Mouse (Mus musculus) liver, embryonic 14.5 days (tissue): ENCODE measurements around the gene Kbtbd6. TPM values are rescaled to one million over a fixed set of nuclear protein-coding genes. Genes with fewer than 3 reads are reported as not detected.
A peak's percentile ranks its signal among the peaks of the same experiment; 100 is the strongest.

Experiments
- ATAC-seq: fragments of 200-750 bp; cut with Nextera tagmentation; 2 replicates; pipeline ENCODE4 v1.8.0; 2017; ENCODE audit warnings: moderate number of reproducible peaks, mild to moderate bottlenecking, moderate library complexity; ENCODE audit not compliant: insufficient read depth
- DNase-seq, 3 experiments: peaks; one replicate each; pipeline ENCODE4 v3.0.0-alpha.2; 2012 to 2013; ENCODE audit warnings: low read depth in 3 of 3, low spot score in 3 of 3
- H3K27ac ChIP-seq: fragments of 300-500 bp; sonication (generic); 2 replicates; pipeline ENCODE4 v1.5.1; 2014; ENCODE audit warnings: moderate library complexity, mild to moderate bottlenecking, control low read depth, inconsistent platforms
- H3K27me3 ChIP-seq: fragments of 300-500 bp; sonication (generic); 2 replicates; pipeline ENCODE4 v1.6.1; 2014; ENCODE audit warnings: mild to moderate bottlenecking, low read length, moderate library complexity; ENCODE audit not compliant: control insufficient read depth, insufficient read depth
- H3K36me3 ChIP-seq: fragments of 300-500 bp; sonication (generic); replicated peaks from 2 replicates; pipeline ENCODE4 v1.6.1; 2014; ENCODE audit warnings: low read depth; ENCODE audit not compliant: control insufficient read depth, insufficient read depth
- H3K4me1 ChIP-seq, 2 experiments: fragments of 200-500 bp in 1 of 2; fragments of 300-500 bp in 1 of 2; sonication (generic) in 1 of 2; replicated peaks; 2 replicates each; pipeline ENCODE4 v1.6.1; 2012 to 2014; ENCODE audit warnings: antibody characterized with exemption in 1 of 2, inconsistent platforms in 1 of 2, low read length in 1 of 2; ENCODE audit not compliant: control insufficient read depth in 2 of 2, insufficient read depth in 2 of 2
- H3K4me2 ChIP-seq: fragments of 300-500 bp; sonication (generic); 2 replicates; pipeline ENCODE4 v1.6.1; 2014; ENCODE audit warnings: low read depth, mild to moderate bottlenecking, control low read depth, moderate library complexity
- H3K4me3 ChIP-seq, 2 experiments: fragments of 200-500 bp in 1 of 2; fragments of 300-500 bp in 1 of 2; sonication (generic) in 1 of 2; 2 replicates each; pipeline ENCODE4 v1.5.1; 2012 to 2014; ENCODE audit warnings: low read depth in 2 of 2, low read length in 2 of 2, mild to moderate bottlenecking in 2 of 2, control low read depth in 1 of 2, inconsistent platforms in 1 of 2, moderate library complexity in 1 of 2; ENCODE audit not compliant: insufficient read depth in 1 of 2
- H3K9ac ChIP-seq: fragments of 300-500 bp; sonication (generic); replicated peaks from 2 replicates; pipeline ENCODE4 v1.6.1; 2014; ENCODE audit warnings: mild to moderate bottlenecking, control low read depth, moderate library complexity
- H3K9me3 ChIP-seq: fragments of 300-500 bp; sonication (generic); 2 replicates; pipeline ENCODE4 v1.6.1; 2016; ENCODE audit warnings: low read length, mixed read lengths; ENCODE audit not compliant: control insufficient read depth
- CTCF ChIP-seq: IDR thresholded peaks from 2 replicates; pipeline ENCODE4 v1.5.1; 2016; ENCODE audit warnings: antibody characterized with exemption, low read depth, control low read depth
- EP300 ChIP-seq: IDR thresholded peaks from 2 replicates; pipeline ENCODE4 v1.6.1; 2016; ENCODE audit warnings: antibody characterized with exemption, low read depth
- WGBS: fragments of 180-500 bp; shearing (Covaris S2); extraction: QIAGEN DNeasy Blood & Tissue Kit; methylation state at CpG from one replicate; pipeline ENCODE4 v1.1.7; 2014; ENCODE audit not compliant: insufficient replicate concordance; 5-methylcytosine and 5-hydroxymethylcytosine counted together
- polyA plus RNA-seq, 2 experiments: library from polyadenylated mRNA; depleted of rRNA in 1 of 2; stranded (reverse) in 1 of 2; unstranded in 1 of 2; fragments of >200 nt; fragmentation: Nextera tagmentation in 1 of 2; extraction: Ambion mirVana in 1 of 2; gene quantifications; 2 replicates each; pipeline versions ENCODE4 v1.2.1 to v1.2.3; 2012 to 2014

The Kbtbd6 gene
- polyA plus RNA-seq, 2 experiments, result 2.1 to 3.1 TPM

DNA sequence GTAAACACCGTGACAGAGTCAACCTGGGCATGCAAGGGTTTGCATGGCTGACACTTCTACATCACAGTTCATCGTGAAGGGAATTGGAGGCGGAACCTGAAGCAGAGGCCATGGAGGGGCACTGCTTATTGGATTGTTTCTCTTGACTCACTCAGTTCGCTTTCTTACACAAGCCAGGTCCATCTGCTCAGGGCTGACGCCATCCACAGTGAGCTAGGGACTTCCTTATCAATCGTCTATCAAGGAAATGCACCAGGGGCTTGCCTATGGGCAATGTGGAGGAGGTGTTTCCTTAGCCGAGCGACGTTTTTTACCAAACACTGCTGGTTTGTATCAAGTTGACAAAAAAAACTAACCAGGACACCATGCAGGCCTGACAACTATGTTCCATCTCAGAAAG is 47.7 kb downstream of the Kbtbd6 start:
- H3K4me3 ChIP-seq, result no peak overlapping the region
- H3K9ac ChIP-seq, result no peak overlapping the region
- H3K27ac ChIP-seq, result peak overlapping the region; percentile 41
- no peaks in the 10 kb centered on the region for H3K27me3 ChIP-seq
- H3K4me2 ChIP-seq, result no peak overlapping the region; the same call in 1 of the 2 replicates
- H3K9me3 ChIP-seq, result no peaks in the 10 kb centered on the region
- H3K36me3 ChIP-seq, result no peaks in the 10 kb centered on the region
- no peak for DNase-seq
- H3K4me1 ChIP-seq, result peaks cover 35 to 37% of the 10 kb centered on the region in 2 experiments
- 26% methylated on average over 9 of the region's 9 CpGs for WGBS
- no peak for TF ChIP-seq EP300
- TF ChIP-seq CTCF, result no peak
- ATAC-seq, result no peak

- peak overlapping the region; percentile 13; the same call in 1 of the 2 replicates for H3K27ac ChIP-seq
- H3K9ac ChIP-seq, result no peak overlapping the region
- TF ChIP-seq EP300 (0 out of 2 replicates have a peak, but pooled peaks have one; percentile 32), CTCF (no peak)
- no peaks in the 10 kb centered on the region for H3K36me3 ChIP-seq
- peaks cover 37 to 46% of the 10 kb centered on the region in 2 experiments for H3K4me1 ChIP-seq
- WGBS, result 24% methylated on average over 4 of the region's 4 CpGs
- peak overlapping the region; percentile 13; the same call in 1 of the 2 replicates for H3K4me2 ChIP-seq
- no peaks in the 10 kb centered on the region for H3K9me3 ChIP-seq
- ATAC-seq (peak; percentile 25; the same call in 1 of the 2 replicates), DNase-seq (no peak)
- no peak overlapping the region for H3K4me3 ChIP-seq
- no peaks in the 10 kb centered on the region for H3K27me3 ChIP-seq
Observed at GRCm38 (mm10) chr14:79500756-79501155, 49.1 kb downstream of the Kbtbd6 start.

DNA sequence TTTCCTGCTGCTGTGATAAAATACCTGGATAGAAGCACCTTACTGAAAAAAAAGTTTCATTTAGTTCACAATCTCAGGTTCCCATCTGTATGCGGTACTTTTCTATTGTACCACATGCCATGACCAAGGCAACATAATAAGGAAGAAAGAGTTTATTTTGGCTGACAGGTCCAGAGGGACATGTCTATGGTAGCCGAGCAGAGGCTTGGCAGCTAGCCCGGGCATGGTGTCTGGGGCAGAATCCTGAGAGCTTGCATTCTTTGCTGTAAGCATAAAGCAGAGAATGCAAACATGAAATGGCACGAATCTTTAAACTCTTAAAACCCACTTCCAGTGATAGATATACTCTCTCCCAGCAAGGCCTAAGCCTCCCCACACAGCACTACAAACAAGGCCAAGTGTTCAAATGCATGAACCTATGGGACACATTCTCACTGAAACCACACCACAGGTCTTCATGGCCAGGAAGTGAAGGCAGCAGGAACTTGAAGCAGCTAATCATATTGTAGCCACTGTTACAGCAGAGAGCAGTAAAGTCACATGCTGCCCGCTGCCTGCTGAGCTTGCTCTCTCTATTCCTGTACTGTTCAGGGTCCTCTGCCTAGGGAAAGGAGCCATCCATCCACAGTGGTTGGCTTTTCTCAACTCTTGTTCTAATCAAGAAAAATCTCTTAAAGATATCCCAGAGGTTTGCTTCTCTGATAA is 51.9 kb downstream of the Kbtbd6 start:
- H3K9me3 ChIP-seq, result no peaks in the 10 kb centered on the region
- no peak overlapping the region for H3K4me2 ChIP-seq
- 69% methylated on average over 5 of the region's 5 CpGs for WGBS
- H3K4me3 ChIP-seq, result no peak overlapping the region
- H3K4me1 ChIP-seq, result peaks cover 50 to 61% of the 10 kb centered on the region in 2 experiments
- 0 out of 2 replicates have a peak, but pooled peaks have one; percentile 4 for TF ChIP-seq CTCF
- TF ChIP-seq EP300, result no peak
- peak overlapping the region; percentile 17; the same call in 1 of the 2 replicates for H3K27ac ChIP-seq
- no peak for ATAC-seq
- no peak for DNase-seq
- H3K36me3 ChIP-seq, result no peaks in the 10 kb centered on the region
- H3K9ac ChIP-seq, result no peak overlapping the region
- H3K27me3 ChIP-seq, result no peaks in the 10 kb centered on the region

Other genes starting within 250 kb of the Kbtbd6 start
- not detected in 2 replicates for gene Zfp957, start 204.5 kb upstream of the Kbtbd6 start, polyA plus RNA-seq (2012; rRNA removed)
- not detected in 2 replicates for gene Zfp957, start 204.5 kb upstream of the Kbtbd6 start, polyA plus RNA-seq (2014; fragmentation: Nextera tagmentation; extraction: Ambion mirVana)
- gene Rgcc, start 150.2 kb upstream of the Kbtbd6 start, polyA plus RNA-seq (2012; rRNA removed), result 226 and 293 TPM in 2 replicates
- 357 and 375 TPM in 2 replicates for gene Rgcc, start 150.2 kb upstream of the Kbtbd6 start, polyA plus RNA-seq (2014; fragmentation: Nextera tagmentation; extraction: Ambion mirVana)
- gene Naa16, start 61.1 kb upstream of the Kbtbd6 start, polyA plus RNA-seq (2012; rRNA removed), result 4.6 and 9.1 TPM in 2 replicates
- gene Naa16, start 61.1 kb upstream of the Kbtbd6 start, polyA plus RNA-seq (2014; fragmentation: Nextera tagmentation; extraction: Ambion mirVana), result 24.2 and 26.7 TPM in 2 replicates
- gene Mtrf1, start 54.1 kb upstream of the Kbtbd6 start, polyA plus RNA-seq (2012; rRNA removed), result 1.2 and 2.7 TPM in 2 replicates
- gene Mtrf1, start 54.1 kb upstream of the Kbtbd6 start, polyA plus RNA-seq (2014; fragmentation: Nextera tagmentation; extraction: Ambion mirVana), result 4.1 and 5.0 TPM in 2 replicates
- gene Kbtbd7, start 25.3 kb upstream of the Kbtbd6 start, polyA plus RNA-seq (2012; rRNA removed), result 1.8 and 2.2 TPM in 2 replicates
- gene Kbtbd7, start 25.3 kb upstream of the Kbtbd6 start, polyA plus RNA-seq (2014; fragmentation: Nextera tagmentation; extraction: Ambion mirVana), result 3.9 and 4.3 TPM in 2 replicates
- 6.0 and 9.3 TPM in 2 replicates for gene Elf1, start 29.4 kb downstream of the Kbtbd6 start, polyA plus RNA-seq (2012; rRNA removed)
- gene Elf1, start 29.4 kb downstream of the Kbtbd6 start, polyA plus RNA-seq (2014; fragmentation: Nextera tagmentation; extraction: Ambion mirVana), result 8.7 and 9.9 TPM in 2 replicates
- 3.1 and 6.2 TPM in 2 replicates for gene Wbp4, start 29.7 kb downstream of the Kbtbd6 start, polyA plus RNA-seq (2012; rRNA removed)
- gene Wbp4, start 29.7 kb downstream of the Kbtbd6 start, polyA plus RNA-seq (2014; fragmentation: Nextera tagmentation; extraction: Ambion mirVana), result 14.2 and 16.8 TPM in 2 replicates
- gene Sugt1, start 135.9 kb downstream of the Kbtbd6 start, polyA plus RNA-seq (2012; rRNA removed), result 3.0 and 15.2 TPM in 2 replicates
- gene Sugt1, start 135.9 kb downstream of the Kbtbd6 start, polyA plus RNA-seq (2014; fragmentation: Nextera tagmentation; extraction: Ambion mirVana), result 44.7 and 48.5 TPM in 2 replicates
- 0.06 TPM in 1 of 2 replicates, not detected in the other for gene Cnmd, start 210.3 kb downstream of the Kbtbd6 start, polyA plus RNA-seq (2012; rRNA removed)
- not detected in 2 replicates for gene Cnmd, start 210.3 kb downstream of the Kbtbd6 start, polyA plus RNA-seq (2014; fragmentation: Nextera tagmentation; extraction: Ambion mirVana)